Mouse (Mus musculus): Measurements from ENCODE around the gene Efcab11.
A peak's percentile ranks its signal among the peaks of the same experiment; 100 is the strongest.

The Efcab11 gene

GRCm38 (mm10) chr12:99884269-99885261 lies at the start of gene Efcab11, which contains the start of gene Tdp1:
Gene Efcab11, minus strand, starts transcription at chr12:99884439.
Gene Tdp1, plus strand, starts transcription at chr12:99884517.
- DNase-seq: peak; percentile 92

GRCm38 (mm10) chr12:99933630-99934029 lies 49.4 kb upstream of the Efcab11 start:
- no peak for DNase-seq

- no peak for DNase-seq
These were observed 48.0 kb upstream of the Efcab11 start for GRCm38 (mm10) chr12:99932245-99932644.

- no peak for DNase-seq
These were observed 44.9 kb upstream of the Efcab11 start for GRCm38 (mm10) chr12:99929160-99929559.

- DNase-seq: no peak
These were observed 44.1 kb upstream of the Efcab11 start for GRCm38 (mm10) chr12:99928311-99928710.

- DNase-seq: no peak
These were observed 39.5 kb upstream of the Efcab11 start for GRCm38 (mm10) chr12:99923703-99924102.

- no peak for DNase-seq
These were observed 38.9 kb upstream of the Efcab11 start for GRCm38 (mm10) chr12:99923131-99923606.

- no peak for DNase-seq
These were observed 36.8 kb upstream of the Efcab11 start for GRCm38 (mm10) chr12:99921045-99921444.

GRCm38 (mm10) chr12:99919636-99920035 lies 35.4 kb upstream of the Efcab11 start:
- no peak for DNase-seq

GRCm38 (mm10) chr12:99917800-99918427 lies 33.7 kb upstream of the Efcab11 start:
- no peak for DNase-seq

GRCm38 (mm10) chr12:99911466-99911865 lies 27.2 kb upstream of the Efcab11 start:
- no peak for DNase-seq

GRCm38 (mm10) chr12:99904537-99904936 lies 20.3 kb upstream of the Efcab11 start:
- DNase-seq: no peak

- DNase-seq: no peak
These were observed 18.7 kb upstream of the Efcab11 start for GRCm38 (mm10) chr12:99902867-99903370.

- no peak for DNase-seq
These were observed 18.0 kb upstream of the Efcab11 start for GRCm38 (mm10) chr12:99901973-99902866.

GRCm38 (mm10) chr12:99899991-99900390 lies 15.8 kb upstream of the Efcab11 start:
- DNase-seq: no peak

GRCm38 (mm10) chr12:99898248-99898870 lies 14.1 kb upstream of the Efcab11 start:
- no peak for DNase-seq

- DNase-seq: no peak
These were observed 13.6 kb upstream of the Efcab11 start for GRCm38 (mm10) chr12:99897846-99898245.

- DNase-seq: no peak
These were observed 1.2 kb upstream of the Efcab11 start for GRCm38 (mm10) chr12:99885282-99885901.

GRCm38 (mm10) chr12:99883713-99884105 lies 530 bp downstream of the Efcab11 start:
- DNase-seq: peak; percentile 16

- DNase-seq: peak; percentile 68
These were observed 1.1 kb downstream of the Efcab11 start for GRCm38 (mm10) chr12:99883000-99883712.

- no peak for DNase-seq
These were observed 9.6 kb downstream of the Efcab11 start for GRCm38 (mm10) chr12:99874609-99875008.
